Mouse (Mus musculus): ENCODE data around the gene Ugt1a6a. TPM values are rescaled to one million over a fixed set of nuclear protein-coding genes. Genes with fewer than 3 reads are reported as not detected.

The Ugt1a6a gene
- total RNA-seq, 1 experiment from 2014 or later, result 1.3 TPM

DNA sequence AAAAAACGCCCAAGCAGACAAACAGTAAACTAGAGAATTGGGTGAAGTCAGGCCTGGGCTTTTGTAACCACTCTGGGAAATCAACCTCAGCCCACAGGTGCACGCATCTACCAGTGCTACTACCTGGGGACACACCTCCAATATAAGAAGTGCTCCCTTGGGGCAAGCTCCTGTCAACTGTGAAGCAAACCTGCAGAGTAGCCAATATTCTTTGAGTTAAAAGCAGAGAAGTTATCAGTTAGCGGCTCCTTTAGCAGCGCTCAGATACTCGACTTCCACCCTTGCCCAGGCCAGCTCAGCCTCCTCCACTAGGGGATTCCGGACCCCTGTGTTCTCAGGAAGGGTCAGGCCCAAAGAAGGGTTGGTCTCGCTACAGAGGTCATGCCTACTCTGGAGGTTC, 127.1 kb downstream of the Ugt1a6a start:
- ATAC-seq (replicated peaks; ENCODE audit: low read depth, poor library complexity, severe bottlenecking), result no peak

DNA sequence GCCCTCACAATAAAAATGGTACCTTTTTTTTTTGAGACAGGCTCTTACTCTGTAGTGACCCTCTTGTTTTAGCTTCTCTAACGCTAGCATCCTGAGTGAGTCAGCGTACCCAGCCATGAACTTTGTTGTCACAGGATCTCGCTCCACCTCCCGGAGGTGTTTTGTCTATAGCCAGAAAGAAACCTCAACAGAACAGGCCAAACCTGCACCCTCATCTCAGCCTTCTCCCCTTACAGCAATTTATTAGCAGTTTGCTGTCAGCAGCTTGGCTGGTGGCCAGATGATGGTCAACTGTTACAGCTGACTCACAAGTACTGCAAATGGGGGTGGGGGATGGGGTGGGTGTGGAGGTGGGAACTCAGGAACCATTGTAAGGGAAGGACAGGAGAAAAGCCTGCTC, 127.6 kb downstream of the Ugt1a6a start:
- peak; percentile 6 for ATAC-seq (replicated peaks; ENCODE audit: low read depth, poor library complexity, severe bottlenecking)

DNA sequence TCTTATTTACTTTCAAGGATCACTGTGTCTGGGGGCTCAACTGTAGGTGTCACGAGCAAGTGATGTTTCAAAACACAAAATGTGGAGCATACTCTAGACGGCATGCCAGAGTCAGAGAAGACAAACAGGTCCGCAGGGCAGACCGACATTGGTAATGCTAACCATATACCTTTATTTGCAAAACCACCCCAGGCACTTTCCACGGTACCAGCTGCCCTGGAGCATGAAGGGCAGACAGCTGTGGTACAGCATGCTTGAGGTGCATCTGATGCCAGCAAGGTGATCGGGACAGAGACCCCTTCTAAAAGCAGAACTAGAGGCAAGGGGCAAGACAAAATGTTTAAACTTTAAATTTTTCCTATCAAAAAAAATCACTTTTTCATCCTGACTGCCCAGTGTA, 128.4 kb downstream of the Ugt1a6a start:
- ATAC-seq (replicated peaks; ENCODE audit: low read depth, poor library complexity, severe bottlenecking), result no peak

DNA sequence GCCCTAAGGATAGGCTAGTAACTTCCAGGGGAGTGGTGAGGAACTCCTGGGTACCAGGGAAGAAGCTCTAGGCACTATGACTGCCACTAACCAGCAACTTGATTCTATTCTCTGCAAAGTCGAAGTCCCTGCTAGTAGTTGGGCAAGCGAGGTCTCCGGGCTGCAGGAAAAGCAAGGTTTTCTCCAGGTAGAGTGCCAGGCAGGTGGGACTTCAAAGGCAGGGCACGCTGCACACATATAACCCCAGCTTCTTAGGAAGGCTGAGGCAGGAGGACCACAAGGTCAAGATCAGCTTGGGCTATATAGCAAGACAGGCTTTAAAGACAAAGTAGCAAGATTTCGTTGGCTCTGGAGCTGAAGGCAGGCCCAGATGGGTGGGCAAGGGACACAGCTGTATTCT, 129.2 kb downstream of the Ugt1a6a start:
- no peak for ATAC-seq (replicated peaks; ENCODE audit: low read depth, poor library complexity, severe bottlenecking)

DNA sequence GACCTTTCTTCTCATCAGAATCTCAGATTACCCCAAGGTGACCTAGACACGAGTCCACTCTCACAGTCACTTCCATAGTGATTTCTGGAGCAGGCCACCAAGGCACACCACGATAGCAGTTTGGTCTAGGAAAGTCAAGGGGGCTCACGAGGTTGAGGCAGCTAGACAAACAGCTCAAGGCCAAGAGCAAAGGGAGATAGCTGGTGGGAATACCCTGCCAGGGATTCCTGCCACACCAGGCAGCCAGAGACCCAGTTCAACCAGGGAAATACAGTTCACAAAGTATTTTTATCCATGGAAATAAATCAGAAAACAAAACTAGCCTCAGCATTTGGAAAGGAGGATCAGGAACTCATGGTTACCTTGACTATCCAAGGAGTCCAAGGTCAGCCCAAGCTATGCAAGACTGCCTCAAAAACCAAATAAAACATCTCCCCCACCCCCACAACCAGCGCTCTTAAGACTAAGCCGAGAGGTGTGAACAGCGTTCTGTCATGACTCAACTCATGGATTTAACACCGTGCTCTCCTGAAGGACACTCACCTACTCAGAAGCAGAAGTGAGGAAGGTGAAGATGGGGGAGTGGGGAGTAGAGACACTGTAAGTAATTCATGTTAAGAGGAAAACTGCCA, 129.7 kb downstream of the Ugt1a6a start:
- no peak for ATAC-seq (replicated peaks; ENCODE audit: low read depth, poor library complexity, severe bottlenecking)

DNA sequence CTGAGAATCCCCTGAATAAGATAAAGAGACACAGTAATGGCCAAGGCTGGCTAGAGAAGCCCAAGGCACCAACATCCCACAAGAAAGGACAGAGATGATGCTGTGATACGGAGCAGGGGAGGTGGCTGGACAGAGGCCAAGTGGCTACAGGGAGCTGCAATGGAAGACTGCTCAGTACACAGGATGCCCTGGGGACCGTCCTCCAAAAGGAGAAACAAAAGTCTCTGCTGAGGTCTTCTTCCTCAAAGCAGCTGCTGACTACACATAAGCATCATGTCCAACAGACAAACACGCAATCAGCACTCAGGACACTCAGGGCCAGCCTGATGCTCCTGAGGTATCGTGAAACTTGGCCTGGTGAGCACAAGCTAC, 130.2 kb downstream of the Ugt1a6a start:
- ATAC-seq (replicated peaks; ENCODE audit: low read depth, poor library complexity, severe bottlenecking), result no peak

DNA sequence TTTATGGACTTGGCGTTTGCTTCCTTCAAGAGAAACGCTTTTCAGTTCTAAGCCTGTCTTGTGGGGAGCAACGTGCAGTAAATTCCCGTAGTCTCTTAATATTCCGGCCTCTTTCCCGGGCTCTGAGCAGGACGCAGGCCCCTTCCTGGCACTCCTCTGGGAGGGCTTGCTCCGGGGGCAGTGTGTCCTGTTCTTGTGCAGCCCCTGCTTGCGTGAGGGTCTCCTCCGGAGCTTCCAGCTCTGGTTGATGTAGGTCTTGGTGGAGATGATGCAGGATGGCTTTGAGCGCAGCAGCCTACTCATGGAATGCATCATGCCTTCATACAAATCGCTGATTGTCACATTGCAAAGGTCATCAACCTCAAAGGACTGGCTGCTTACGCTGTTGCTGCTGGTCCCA, 131.5 kb downstream of the Ugt1a6a start:
- ATAC-seq (replicated peaks; ENCODE audit: low read depth, poor library complexity, severe bottlenecking), result no peak

DNA sequence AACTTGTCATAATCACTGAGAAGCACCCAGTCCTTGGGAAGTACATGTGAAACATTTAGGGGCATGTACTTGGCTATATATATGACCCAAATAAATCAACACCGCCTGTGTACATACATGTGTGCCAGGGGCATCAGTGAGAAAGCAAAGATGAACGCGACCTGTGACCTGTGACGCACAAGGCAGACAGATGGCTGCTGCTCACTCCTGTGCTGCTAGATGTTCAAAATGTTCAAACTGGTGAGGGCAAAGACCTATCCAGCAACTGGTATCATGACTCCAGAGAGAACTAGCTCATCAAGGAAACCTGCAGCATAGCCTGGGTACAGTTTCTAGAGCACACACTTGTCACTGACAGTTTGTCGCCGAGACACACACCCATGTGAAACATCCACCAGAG, 132.9 kb downstream of the Ugt1a6a start:
- ATAC-seq (replicated peaks; ENCODE audit: low read depth, poor library complexity, severe bottlenecking), result no peak

DNA sequence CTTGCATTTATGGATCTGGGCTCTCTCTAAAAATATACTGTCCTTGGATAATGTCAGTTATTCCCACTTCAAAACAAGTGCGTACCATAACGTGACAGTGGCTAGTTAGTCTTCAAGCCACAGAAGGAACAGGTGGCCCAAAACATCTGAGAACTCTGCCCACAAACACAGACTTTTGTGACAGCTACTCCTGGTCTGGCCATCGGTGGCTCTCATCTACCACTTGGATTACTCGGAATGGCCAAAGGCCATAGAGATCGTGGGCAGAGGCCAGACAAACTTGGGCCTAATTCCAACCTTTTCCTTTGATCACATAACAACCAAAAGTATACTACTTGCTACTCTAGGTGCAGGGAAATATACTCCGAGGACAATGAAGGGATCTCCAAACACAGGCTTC, 133.5 kb downstream of the Ugt1a6a start:
- ATAC-seq (replicated peaks; ENCODE audit: low read depth, poor library complexity, severe bottlenecking), result no peak

Other genes starting within 250 kb of the Ugt1a6a start
- gene Usp40, start 126.3 kb upstream of the Ugt1a6a start, total RNA-seq (2017), result 15.7 and 27.8 TPM in 2 replicates
- not detected in 2 replicates for gene Ugt1a10, start 79.4 kb upstream of the Ugt1a6a start, total RNA-seq (2017)
- not detected in 2 replicates for gene Ugt1a9, start 64.0 kb upstream of the Ugt1a6a start, total RNA-seq (2017)
- not detected in 2 replicates for gene Ugt1a8, start 47.0 kb upstream of the Ugt1a6a start, total RNA-seq (2017)
- gene Ugt1a7c, start 39.7 kb upstream of the Ugt1a6a start, total RNA-seq (2017), result 20.6 and 22.1 TPM in 2 replicates
- 0.91 and 4.2 TPM in 2 replicates for gene Ugt1a6b, start 31.6 kb upstream of the Ugt1a6a start, total RNA-seq (2017)
- 0.41 TPM in 1 of 2 replicates, not detected in the other for gene Ugt1a5, start 31.2 kb downstream of the Ugt1a6a start, total RNA-seq (2017)
- not detected in 2 replicates for gene Ugt1a2, start 65.8 kb downstream of the Ugt1a6a start, total RNA-seq (2017)
- gene Dnajb3, start 71.0 kb downstream of the Ugt1a6a start, total RNA-seq (2017), result 1.4 and 2.3 TPM in 2 replicates
- gene Ugt1a1, start 77.2 kb downstream of the Ugt1a6a start, total RNA-seq (2017), result 1.4 TPM in 1 of 2 replicates, not detected in the other
- gene Mroh2a, start 92.2 kb downstream of the Ugt1a6a start, total RNA-seq (2017), result 0.15 and 0.18 TPM in 2 replicates
- gene Hjurp, start 142.8 kb downstream of the Ugt1a6a start, total RNA-seq (2017), result 186 and 205 TPM in 2 replicates
- not detected in 2 replicates for gene Trpm8, start 142.9 kb downstream of the Ugt1a6a start, total RNA-seq (2017)